In the genomic region with DNA sequence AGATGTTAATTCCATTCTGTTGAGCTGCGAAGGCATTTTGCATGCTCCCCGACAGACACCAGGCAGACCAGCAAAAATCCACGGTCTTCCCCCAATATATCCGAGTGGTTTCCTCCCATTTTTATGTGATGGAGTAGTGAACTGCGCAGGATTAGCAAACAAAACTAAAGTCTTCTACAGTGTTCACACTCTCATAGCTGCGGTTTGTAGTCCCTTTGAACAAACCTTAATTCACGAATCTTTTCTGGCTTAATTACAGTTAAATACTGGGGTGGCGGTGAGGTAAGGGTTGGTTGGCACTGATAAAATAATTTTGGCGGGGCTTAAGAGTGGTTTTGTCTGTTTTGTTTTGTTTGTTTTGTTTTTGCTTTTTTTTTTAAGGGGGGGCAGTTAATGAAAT, we compare ENCODE assay signal across 8 mouse cellular contexts. TPM values are rescaled to one million over a fixed set of nuclear protein-coding genes. Genes with fewer than 3 reads are reported as not detected.
DNase-seq lines count a peak whose midpoint lies in the region; ATAC-seq and TF ChIP-seq lines count a peak whose summit lies in the region.
"Had no signal": no experiment of that assay in that cellular context is flagged by ENCODE, and none has a peak within 500 bp of the region (broad histone marks: within the 10 kb centered on the region; RNA-seq: fewer than 3 reads in every experiment).

No protein-coding gene starts in this region.

- peak; percentile 12 for DNase-seq in 3T3-L1 (ENCODE audit: low read depth, low spot score)
- peak; percentile 57 for DNase-seq in brain, embryonic 14.5 days (ENCODE audit: low read depth)
- DNase-seq in hindbrain, embryonic 11.5 days (ENCODE audit: low spot score) = peak; percentile 36
- DNase-seq in frontal cortex, postnatal 14 days (ENCODE audit: low spot score in 2 of 2) = no peak
- no peak for DNase-seq in embryo, embryonic 10.5 days (ENCODE audit: low spot score)
- no peak for DNase-seq in urinary bladder, postnatal 10 days (ENCODE audit: low spot score)

- H3K9me3 ChIP-seq in hindbrain, embryonic 11.5 days (ENCODE audit: control insufficient read depth, low read length) = no peaks in the 10 kb centered on the region
- H3K9me3 ChIP-seq in midbrain, embryonic 13.5 days = no peaks in the 10 kb centered on the region; the same call in 1 of the 2 replicates

- H3K9ac ChIP-seq in hindbrain, embryonic 11.5 days (ENCODE audit: low read depth, low read length) = no peak overlapping the region
- peak overlapping the region; percentile 34 for H3K9ac ChIP-seq in midbrain, embryonic 13.5 days (replicated peaks)

- no peak for TF ChIP-seq CTCF in brain, embryonic 14.5 days (IDR thresholded peaks at IDR 0.05; ENCODE audit: borderline replicate concordance, extremely low read depth, insufficient read depth, insufficient read length)

- no peak for TF ChIP-seq POLR2A in brain, embryonic 14.5 days (IDR thresholded peaks at IDR 0.05; ENCODE audit: borderline replicate concordance, extremely low read depth, insufficient read depth, insufficient read length, poor library complexity, severe bottlenecking)

- H3K4me3 ChIP-seq in hindbrain, embryonic 11.5 days (ENCODE audit: low read depth, low read length) = no peak overlapping the region
- H3K4me3 ChIP-seq in midbrain, embryonic 13.5 days (replicated peaks) = peak overlapping the region; percentile 88

- WGBS in hindbrain, embryonic 11.5 days = 50% methylated on average over 9 of the region's 9 CpGs
- WGBS in midbrain, embryonic 13.5 days = 21% methylated on average over 9 of the region's 9 CpGs

- peak overlapping the region; percentile 42; the same call in 1 of the 2 replicates for H3K4me2 ChIP-seq in hindbrain, embryonic 11.5 days (replicated peaks; ENCODE audit: low read depth, low read length)
- H3K4me2 ChIP-seq in midbrain, embryonic 13.5 days (replicated peaks) = peak overlapping the region; percentile 96

- 0 out of 2 replicates have a peak overlapping the region, but pooled peaks have one; percentile 54 for H3K27ac ChIP-seq in hindbrain, embryonic 11.5 days (ENCODE audit: low read depth, low read length)
- peak overlapping the region; percentile 49; the same call in 1 of the 2 replicates for H3K27ac ChIP-seq in midbrain, embryonic 13.5 days

- H3K4me1 ChIP-seq in hindbrain, embryonic 11.5 days (replicated peaks; ENCODE audit: control insufficient read depth, insufficient read depth, low read length) = no peaks in the 10 kb centered on the region
- peaks cover 19% of the 10 kb centered on the region for H3K4me1 ChIP-seq in midbrain, embryonic 13.5 days (replicated peaks)

- ATAC-seq in hindbrain, embryonic 11.5 days (ENCODE audit: low FRiP score) = no peak
- ATAC-seq in midbrain, embryonic 13.5 days = no peak
- ATAC-seq: lung, postnatal 0 days had no signal

- H3K27me3 ChIP-seq in hindbrain, embryonic 11.5 days (ENCODE audit: control insufficient read depth, insufficient read depth, low read length) = no peaks in the 10 kb centered on the region
- H3K27me3 ChIP-seq in midbrain, embryonic 13.5 days = no peaks in the 10 kb centered on the region

- H3K36me3 ChIP-seq in hindbrain, embryonic 11.5 days (ENCODE audit: control insufficient read depth, insufficient read depth, low read length) = no peaks in the 10 kb centered on the region
- H3K36me3 ChIP-seq in midbrain, embryonic 13.5 days = no peaks in the 10 kb centered on the region; the same call in none of the 2 replicates

RNA-seq across cellular contexts. Expression of gene Fat4, which starts 3.1 kb away (rescaled TPM):
- polyA plus RNA-seq in brain, embryonic 14.5 days (2012; rRNA removed) = 13.9 and 20.9 TPM in 2 replicates
- polyA plus RNA-seq in hindbrain, embryonic 11.5 days (2014; fragmentation: Nextera tagmentation; extraction: Ambion mirVana) = 13.5 and 15.2 TPM in 2 replicates
- 6.9 and 7.2 TPM in 2 replicates for polyA plus RNA-seq in midbrain, embryonic 13.5 days (2015; fragmentation: Nextera tagmentation; extraction: Ambion mirVana)

Comparison
In these comparisons a context has a peak if more than half of its experiments do, and no peak if none do; other contexts are left out.
1. DNase-seq: peak in 3T3-L1 (single experiment), brain, embryonic 14.5 days (single experiment) and hindbrain, embryonic 11.5 days (single experiment); none in frontal cortex, postnatal 14 days (0 of 2), embryo, embryonic 10.5 days (single experiment) and urinary bladder, postnatal 10 days (single experiment).